Mouse (Mus musculus): Measurements from ENCODE around the gene Aftph.

Aftph gene

DNA sequence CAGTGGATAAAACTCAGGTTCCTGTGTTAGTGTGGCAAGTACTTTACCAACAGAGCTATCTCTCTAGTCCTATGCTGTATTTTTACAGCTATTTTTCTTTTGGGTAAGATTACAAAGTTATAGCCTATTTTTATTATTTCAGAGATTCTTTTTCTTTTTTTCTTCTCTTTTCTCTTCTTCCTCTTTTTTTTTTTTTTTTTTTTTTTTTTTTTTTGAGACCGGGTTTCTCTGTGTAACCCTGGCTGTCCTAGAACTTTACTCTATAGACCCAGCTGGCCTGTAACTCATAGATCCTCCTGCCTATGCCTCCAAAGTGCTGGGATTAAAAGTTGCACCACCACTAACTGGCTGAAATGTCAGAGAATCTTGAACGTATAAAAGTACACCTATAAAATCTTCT is 13.3 kb downstream of the Aftph start:
- no peak for DNase-seq (ENCODE audit: low spot score)

- DNase-seq (ENCODE audit: low spot score), result no peak
Measured at GRCm38 (mm10) chr11:20723572-20723971, 17.8 kb downstream of the Aftph start.

DNA sequence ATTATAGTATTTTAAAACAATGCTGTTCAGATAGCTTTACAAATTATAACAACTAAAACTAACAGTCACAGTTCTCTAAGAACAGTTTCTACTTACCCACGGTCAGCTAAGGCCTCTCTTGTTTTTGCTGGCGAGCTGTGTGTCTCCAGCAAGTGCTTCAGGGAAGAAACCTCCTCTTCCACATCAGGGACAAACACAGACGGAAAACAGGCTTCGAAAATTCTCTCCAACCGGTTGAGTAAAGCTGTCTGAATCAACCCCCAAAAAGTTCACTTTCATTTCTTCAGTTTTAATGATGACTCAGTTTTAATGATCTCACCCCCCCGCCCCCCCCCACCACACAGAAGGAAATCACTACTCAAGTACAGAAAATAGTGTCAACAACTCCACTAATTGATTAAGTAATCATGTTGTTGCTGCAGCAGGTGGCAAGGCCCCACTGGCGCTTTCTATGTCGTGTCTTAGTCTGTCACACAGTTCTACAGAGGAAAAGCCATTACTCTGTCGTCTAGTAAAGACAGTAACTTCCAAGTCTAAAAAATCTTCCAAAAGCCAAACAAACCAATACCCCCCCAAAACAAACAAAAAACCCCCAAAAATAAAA is 29.2 kb downstream of the Aftph start:
- DNase-seq (ENCODE audit: low spot score), result no peak

GRCm38 (mm10) chr11:20691000-20691399 is 50.4 kb downstream of the Aftph start:
- DNase-seq (ENCODE audit: low spot score), result peak; percentile 90

DNA sequence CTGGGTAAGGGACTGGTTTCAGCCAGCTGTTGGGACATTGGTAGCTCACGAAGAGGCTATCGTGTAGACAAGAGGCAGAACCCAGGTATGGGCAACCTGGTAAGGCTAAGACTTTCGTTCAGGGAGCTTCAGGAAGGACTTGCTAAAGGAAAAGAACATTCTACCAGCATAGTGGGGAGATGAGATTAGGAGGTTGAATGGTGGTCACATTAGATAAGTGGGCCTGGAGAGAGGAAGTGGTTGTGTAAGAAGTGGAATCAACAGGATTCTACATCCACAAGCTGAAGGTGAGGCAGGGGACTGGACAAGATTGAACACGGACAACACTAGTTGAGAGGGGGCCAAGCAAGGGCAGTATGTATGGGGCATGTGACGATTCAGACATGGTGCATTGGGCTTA is 59.7 kb downstream of the Aftph start:
- no peak for DNase-seq (ENCODE audit: low spot score)

- no peak for DNase-seq (ENCODE audit: low spot score)
Measured at GRCm38 (mm10) chr11:20680781-20681180, 60.6 kb downstream of the Aftph start.

- no peak for DNase-seq (ENCODE audit: low spot score)
Measured at GRCm38 (mm10) chr11:20679396-20679795, 62.0 kb downstream of the Aftph start.

- DNase-seq (ENCODE audit: low spot score), result no peak
Measured at GRCm38 (mm10) chr11:20672513-20672912, 68.9 kb downstream of the Aftph start.

DNA sequence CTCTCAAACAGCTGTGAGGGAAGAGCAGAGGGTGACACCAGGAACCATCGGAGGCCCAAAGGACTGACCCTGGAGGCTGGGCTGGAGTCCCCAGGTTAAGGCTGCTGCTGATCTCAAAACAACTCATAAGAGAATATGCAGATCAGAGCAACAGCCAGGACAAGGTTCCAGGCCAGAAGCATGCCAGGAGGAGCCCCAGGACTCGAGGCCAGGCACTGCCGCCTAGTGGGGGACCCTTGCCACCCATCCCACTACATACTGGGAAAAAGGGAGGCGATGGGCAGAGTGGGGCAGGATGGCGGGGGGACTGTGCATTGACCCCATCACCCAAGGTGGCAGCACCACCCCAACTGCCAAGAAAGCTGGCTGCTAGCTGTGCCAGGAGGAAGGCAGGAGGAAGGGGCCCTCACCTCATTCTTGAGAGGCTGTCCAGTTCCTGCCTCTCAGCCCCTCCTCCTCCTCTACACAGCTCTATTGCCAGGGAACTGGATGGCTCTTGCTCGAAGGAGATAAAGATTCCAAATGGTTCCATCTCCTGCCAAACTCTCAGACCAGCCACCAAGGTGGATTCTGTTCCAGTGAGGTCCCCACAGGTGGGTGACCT is 69.5 kb downstream of the Aftph start:
- DNase-seq (ENCODE audit: low spot score), result no peak

- no peak for DNase-seq (ENCODE audit: low spot score)
Measured at GRCm38 (mm10) chr11:20664878-20665277, 76.5 kb downstream of the Aftph start.

GRCm38 (mm10) chr11:20663580-20664198 is 77.7 kb downstream of the Aftph start:
- DNase-seq (ENCODE audit: low spot score), result no peak

DNA sequence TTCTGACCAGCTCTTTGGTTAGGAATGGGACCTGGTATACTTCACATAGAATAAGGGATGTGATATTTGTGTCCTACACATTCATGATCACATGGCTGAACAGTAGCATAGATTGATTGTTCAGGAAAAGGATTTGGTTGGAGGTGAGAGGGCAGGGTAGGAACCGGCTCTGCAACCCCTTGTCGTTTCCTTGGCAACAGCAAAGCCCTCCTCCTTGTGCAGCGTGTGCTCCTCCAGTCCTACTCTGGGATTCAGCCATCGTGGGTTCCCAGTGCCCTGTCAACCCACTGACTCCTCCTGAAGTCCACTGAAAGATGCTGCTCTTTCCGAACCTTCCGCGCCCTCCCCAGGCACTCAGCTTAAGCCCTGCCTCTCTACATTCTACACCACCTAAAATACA is 78.6 kb downstream of the Aftph start:
- no peak for DNase-seq (ENCODE audit: low spot score)

GRCm38 (mm10) chr11:20661652-20662051 is 79.7 kb downstream of the Aftph start:
- peak; percentile 65 for DNase-seq (ENCODE audit: low spot score)

DNA sequence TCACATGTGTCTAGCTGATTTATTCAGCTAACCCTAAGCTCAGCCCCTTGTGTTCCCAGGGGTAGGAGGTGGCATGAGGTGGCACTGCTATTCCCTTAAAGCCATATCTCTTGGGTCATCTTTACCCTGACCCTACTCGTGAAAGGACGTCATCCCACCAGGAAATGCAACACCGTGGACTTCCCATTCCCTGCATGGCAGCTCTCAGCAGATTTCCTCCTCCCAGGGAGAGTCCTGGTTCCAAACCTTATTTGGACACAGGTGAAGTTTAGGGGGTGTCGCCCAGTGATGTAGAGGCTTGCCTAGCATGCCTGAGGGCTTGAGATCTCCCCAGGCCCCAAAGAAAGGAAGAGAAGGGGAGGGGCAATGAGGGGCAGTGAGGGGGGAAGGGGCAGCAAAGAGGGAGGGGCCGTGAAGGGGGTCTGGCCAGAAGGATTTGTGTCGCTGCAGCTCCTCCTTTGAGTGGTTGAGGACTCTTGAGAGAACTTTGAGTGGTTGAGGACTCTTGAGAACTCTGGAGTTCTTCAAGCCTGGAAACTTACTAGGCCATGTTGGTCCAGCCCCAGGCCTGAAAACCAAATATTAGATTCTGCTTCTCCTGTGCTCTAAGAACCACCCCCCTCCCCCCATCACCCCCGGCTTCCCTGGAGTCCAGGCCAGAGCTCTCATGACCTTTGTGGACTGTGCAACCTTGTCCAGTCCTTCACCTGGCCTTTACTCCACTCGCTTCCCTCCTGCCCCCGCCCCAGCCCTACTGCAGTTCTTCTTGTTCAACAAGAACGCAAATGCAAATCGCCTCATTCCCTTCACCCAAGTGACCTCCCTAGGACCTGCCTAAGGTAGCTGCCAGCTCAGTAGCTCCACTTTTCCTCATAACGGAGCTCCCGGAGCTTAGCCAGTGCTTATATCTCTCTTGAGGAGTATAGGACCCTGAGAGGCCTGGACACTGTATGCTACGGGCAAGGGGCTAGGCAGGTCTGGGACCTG is 81.0 kb downstream of the Aftph start:
- DNase-seq (ENCODE audit: low spot score), result no peak

GRCm38 (mm10) chr11:20659094-20659493 is 82.3 kb downstream of the Aftph start:
- no peak for DNase-seq (ENCODE audit: low spot score)

DNA sequence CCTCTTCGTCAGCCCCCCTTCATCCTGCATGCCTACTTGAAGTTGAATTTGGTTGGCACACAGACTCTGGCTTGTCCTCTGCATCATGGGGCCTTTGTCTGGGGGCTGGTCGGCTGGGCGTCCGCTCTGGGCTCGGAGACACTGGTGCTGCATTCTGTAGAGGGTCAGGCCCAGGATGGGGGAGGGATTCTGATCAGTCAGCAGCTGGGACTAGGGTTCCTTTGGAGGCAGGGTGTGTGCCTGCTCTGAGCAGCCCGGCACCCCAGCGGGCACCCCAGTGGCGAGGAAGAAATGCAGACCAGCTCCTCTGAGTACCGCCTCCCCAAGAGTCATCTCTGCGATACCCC is 84.7 kb downstream of the Aftph start:
- DNase-seq (ENCODE audit: low spot score), result no peak

DNA sequence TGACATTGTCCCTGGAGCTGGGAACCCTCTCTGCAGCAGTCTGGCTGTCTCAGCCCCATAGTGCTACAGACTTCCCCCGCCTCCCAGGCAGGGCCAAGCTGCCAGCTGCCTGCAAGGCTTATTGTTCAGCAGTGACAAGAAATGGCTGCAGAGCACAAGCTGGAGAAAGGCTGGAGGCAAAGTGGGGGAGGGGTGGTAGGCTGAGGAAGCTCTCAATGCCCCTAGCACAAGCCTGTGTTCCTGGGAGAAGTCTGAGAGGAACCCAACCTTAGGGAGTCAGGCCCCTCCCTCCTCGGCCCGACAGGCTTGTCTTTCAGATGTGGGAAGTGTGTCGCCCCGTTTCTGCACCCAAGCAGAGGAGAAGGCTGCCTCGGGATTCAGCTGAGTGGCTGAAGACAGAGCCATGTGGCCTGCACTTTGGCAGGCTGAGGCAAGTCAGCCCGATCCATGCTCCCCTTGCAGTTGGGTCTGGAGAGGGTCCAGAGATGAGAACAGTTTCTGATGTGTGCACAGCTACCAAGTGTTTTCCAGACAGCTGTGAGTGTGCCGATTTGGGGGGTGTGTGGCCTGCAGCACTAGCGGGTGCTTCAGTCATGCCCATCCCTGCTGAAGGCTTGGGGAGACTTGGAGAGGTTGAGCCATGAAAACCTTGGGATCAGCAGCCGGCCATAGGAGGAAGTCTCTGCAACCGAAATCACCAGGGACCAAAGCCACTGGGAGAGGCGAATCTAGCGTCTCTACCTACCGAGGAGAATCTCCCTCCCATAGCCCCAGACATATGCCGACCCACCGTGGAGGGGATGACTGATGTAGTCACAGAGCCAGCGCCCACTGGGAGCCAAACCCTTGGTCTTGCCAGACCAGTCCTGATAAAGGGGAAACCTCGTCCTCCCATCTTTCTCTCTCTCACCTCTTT is 85.3 kb downstream of the Aftph start:
- DNase-seq (ENCODE audit: low spot score), result peak; percentile 86

DNA sequence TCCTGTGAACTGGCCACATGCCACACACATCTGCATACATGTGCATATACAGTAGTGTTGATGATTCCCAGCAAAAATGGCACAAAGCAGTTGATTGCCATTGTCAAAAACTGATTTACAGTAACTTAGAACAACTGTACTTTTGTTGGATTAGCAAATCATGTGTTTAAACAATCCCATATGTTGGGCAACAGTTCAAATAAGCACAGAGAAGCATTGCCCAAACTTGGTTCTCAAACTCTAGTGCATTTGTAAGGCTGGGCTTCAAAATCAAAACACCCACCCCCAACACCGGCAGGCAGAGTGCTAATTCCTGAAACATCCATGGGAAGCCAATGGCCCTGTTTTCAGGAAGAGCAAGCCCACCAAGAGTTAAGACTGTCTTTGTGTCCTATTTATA is 90.2 kb downstream of the Aftph start:
- DNase-seq (ENCODE audit: low spot score), result no peak

GRCm38 (mm10) chr11:20650006-20650639 is 91.3 kb downstream of the Aftph start:
- DNase-seq (ENCODE audit: low spot score), result no peak

DNA sequence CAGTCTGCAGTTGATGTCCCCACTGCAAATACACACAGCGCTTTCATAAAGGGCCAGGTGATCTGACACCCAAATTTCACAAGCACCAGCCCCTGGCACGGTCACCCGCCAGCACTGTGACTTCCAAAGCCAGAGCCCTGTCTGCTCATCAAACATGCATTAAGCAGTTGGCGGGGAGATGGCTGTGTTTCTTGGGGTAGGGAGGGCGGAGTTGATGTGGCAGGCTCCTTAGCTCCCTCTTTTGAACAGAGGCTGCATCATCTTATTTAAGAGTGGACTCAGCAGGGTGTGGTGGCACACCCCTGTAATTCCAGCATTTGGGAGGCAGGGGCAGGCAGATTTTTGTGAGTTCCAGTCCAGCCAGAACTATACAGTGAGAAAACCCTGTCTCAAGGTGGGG is 91.9 kb downstream of the Aftph start:
- DNase-seq (ENCODE audit: low spot score), result no peak

Measured in retina, embryonic 14.5 days (tissue).